Mouse (Mus musculus): ENCODE results near the gene Mfsd12.

Mfsd12 gene

DNA sequence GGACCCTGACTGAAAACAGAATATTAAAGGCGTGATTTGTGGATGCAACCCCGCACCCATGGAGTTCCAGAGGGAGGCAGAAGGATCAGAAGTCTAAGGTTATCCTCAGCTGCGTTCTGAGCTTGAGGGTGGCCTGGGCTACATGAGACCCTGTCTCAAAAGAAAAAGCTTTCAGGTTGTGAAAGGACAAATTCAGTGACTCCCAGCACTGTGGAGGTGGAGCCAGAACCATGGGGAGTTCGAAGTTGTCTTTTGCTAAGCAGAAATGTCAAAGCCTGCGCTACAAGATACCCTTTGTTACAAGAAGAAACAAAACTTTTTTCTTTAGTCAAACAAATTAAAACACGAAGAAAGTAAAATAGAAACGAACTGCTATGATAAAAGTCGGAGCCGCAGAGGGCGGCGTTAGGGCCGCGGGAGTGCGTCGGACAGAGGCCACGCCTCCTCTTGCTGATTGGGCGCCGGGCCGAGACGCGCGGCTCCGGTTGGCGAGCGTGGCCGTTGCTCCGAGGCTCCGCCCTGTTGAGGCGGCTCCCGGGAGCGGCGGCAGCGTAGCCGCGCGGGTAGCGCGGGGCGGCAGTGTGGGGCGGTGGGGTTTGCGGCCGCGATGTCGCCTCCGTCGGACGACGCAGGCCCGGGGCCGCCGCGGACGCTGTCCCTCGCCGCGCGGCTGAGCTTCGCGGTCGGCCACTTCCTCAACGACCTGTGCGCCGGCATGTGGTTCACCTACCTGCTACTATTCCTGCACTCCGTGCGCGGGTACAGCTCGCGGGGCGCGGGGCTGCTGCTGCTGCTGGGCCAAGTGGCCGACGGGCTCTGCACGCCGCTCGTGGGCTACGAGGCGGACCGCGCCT lies at the start of gene Mfsd12:
Gene Mfsd12, plus strand, starts transcription at position 501 of the 854 bp plus-strand sequence.
- DNase-seq (ENCODE audit: low read depth, low spot score), result peak; percentile 85

DNA sequence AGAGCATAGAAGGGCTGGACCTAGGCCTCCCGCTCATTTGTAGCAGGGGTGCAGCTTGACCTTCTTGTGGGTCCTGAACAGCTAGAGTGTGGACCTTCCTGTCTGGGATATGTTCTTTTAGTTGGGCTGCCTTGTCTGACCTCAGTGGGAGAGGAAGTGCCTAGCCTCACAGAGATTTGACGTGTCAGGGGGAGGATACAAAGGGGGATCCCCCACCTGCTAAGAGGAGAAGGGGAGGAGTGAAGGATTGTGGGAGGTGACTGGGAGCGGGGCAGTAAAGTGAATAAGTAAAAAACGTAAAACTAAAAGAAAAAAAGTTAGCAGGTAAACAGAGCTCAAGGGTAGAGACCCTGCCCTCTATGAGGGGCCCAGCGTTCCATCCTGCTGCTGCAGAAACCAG lies 47.7 kb upstream of the Mfsd12 start:
- no peak for DNase-seq (ENCODE audit: low read depth, low spot score)

DNA sequence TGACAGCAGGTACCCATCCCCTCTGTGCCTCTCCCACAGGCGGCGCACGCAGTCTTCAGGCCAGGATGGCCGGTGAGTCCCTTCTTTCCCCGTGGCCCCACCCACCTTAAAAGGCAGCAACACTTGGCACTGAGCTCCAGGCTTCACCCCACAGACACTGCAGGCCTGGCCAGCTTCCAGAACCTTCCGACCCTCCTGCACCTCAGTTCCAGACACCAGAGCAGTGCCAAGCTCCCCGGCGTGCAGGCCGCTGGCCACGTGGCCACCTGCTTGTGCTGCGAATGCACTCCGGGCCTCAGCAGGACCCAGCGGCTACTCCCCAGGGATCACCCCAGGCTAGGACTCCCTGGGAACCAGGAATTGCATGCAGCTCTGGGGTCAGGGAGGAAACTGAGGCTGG lies 43.7 kb upstream of the Mfsd12 start:
- DNase-seq (ENCODE audit: low read depth, low spot score), result no peak

DNA sequence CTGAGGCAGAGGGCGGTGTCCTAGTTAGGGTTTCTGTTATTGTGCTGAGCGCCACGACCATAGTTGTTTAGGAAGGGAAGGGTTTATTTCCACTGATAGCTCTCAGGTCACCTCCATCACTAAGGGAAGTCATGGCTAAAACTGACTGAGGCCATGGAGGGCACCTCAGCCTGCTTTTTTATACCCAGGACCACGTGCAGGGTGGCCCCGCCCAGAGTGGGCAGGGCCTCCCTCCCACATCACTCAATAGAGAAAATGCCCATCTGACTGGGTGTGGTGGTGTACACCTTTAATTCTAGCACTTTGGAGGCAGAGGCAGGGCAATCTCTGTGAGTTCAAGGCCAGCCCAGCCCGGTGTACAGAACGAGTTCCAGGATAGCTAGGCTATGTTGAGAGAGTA lies 43.1 kb upstream of the Mfsd12 start:
- peak; percentile 46 for DNase-seq (ENCODE audit: low read depth, low spot score)

DNA sequence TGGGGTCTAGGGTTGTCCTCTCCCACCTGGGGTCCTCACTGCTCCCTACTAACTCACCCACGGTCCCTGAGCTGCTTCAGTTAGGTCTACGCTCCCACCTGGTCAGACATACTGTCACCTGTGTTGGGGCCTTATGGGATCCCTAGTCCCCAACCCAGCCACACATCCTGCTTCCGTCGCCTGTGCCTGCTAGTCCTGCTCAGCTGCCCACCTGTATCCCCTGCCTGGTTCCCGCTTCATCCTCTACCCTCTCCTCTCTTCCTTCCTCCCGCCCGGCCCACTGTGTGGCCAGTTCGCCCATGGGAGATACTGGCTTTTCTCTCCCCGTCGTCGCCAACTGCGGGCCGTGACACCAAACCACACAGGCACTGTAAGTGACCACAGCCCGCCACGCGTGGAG lies 41.7 kb upstream of the Mfsd12 start:
- no peak for DNase-seq (ENCODE audit: low read depth, low spot score)

DNA sequence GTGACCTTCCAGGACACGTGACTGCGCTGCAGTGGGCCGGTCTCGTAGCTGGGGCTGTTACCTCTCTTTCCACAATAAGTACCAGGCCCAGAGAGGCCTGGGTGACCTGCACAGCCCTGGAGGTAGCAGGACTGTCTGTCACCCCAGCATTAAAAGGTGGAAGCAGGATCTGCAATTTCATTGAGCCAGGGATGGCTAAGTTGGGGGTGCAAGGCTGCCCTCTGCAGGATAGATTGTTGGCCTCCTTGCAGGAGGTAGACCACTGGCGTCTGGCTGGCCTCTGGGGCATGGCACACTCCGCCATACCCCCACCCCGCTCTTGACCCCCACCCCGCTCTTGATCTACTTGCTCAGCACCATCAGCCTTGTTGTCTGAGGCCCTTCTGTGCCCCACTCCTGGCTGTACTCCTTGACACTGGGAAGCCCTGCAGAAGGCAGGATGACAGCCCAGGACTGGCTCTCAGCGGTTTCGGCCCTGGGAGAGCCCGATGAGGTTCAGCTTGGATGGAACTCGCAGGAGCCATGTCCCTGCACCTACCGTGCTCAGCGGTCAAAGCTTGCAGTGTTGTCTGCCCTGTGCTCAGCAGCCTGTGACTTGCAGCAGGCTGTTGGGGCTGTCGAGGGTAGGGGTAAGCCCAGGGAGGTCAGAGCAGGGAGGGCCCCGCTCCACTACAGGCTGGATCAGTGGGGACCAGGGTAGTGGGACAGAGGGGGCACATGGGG lies 40.8 kb upstream of the Mfsd12 start:
- no peak for DNase-seq (ENCODE audit: low read depth, low spot score)

DNA sequence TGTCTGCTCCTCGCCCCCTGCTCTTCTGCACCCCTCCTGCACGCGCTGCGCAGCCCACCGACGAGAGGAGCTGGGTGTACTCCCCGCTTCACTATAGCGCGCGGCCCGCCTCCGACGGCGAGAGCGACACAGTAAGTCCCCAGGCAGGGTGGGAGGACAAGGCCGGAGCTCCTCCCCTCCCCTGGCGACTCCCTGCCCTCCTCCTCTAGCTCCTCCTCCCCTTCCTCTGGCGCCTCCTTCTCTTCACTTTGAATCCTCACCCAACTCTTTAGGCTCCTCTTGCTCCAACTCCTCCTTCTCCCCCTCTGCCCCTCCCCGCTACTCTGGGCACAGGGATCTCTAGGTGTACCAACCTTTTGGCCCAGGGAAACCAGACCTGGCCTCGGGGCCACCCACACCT lies 40.0 kb upstream of the Mfsd12 start:
- peak; percentile 94 for DNase-seq (ENCODE audit: low read depth, low spot score)

DNA sequence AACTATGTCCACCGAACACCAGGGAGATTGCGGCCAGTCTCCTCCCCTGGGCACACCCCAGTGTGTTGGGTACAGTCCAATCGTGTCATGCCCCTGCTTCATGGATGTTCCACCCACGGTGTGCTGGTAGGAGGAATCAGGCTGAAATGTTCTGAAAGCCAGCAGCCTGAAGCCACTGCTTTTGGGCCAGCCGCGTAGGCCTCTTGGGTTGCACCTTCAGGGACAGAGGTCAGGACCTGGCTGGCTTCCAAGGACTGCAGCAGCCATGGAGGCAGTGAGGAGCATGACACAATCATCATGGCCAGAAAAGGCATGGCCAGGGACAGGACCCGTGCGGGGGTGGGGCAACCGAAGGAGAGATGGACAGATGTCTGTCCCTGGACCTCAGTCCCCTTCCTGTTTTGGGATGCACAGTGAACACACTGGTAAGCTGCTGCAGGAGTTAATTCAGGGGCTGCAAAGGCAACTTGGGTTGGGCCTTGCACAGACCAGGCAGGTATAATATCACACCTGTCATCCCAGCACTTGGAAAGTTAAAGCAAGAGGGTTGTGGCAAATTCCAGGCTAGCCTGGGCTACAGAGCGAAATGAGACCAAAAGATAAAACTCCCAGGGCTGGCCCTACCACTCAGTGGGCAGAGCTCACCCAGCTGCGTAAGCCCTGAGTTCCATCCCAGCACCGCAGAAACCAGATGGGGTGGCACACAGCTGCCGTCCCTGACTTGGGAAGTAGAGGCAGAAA lies 38.5 kb upstream of the Mfsd12 start:
- no peak for DNase-seq (ENCODE audit: low read depth, low spot score)

DNA sequence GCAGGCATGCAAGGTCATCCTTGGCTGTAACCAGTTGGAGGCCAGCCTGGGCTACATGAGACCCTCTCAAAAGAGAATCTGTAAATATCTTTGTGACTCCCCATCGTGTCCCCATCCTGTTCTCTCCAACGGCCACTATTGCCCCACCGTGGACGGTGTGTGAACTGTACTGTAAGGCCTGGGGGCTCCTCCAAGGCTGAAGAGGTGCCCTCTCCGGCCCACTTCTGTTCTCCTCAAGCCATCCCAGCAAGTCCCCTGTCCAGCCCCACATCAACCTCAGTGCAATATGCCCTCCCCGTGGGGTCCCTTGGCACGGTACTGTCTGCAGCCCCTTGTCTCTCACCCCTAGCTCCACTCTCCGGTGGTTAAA lies 38.0 kb upstream of the Mfsd12 start:
- DNase-seq (ENCODE audit: low read depth, low spot score), result no peak

DNA sequence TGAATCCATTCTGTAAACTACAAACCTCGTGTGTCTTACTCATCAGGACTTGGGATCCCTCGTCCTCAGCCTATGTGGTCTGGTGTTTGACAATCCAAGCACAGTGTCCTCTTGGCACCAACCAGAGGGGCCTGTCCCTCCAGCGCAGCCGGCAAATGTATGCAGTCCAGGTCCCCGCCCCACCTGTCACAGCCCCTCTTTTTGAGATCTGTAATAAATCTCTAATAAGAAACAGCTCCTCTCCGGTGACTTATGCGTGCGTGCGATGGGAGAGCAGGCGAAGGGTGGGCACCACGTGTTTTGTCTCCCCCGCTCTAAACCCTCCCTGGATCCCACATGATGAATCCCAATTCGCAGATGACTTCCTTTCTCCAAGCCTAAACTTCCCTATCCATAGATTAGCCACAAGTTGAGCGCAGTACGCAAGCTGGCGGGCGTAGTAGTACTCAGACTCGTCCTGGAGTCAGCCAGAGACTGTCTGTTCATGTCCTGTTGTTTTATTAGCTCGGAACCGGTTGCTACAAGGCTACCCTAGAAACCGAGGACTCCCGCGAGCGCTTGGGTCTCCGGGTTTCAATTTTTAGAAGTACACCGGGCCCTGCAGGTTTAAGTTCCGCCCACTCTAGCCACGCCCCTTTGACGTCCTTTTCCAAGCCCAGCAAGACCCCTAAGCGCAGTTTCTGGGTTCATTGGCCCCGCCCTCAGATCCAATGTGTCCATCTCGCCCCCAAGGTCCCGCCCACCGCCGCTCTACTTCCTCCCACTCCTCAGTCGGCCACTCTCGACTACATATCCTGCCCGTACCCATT lies 37.3 kb upstream of the Mfsd12 start:
- DNase-seq (ENCODE audit: low read depth, low spot score), result peak; percentile 100

DNA sequence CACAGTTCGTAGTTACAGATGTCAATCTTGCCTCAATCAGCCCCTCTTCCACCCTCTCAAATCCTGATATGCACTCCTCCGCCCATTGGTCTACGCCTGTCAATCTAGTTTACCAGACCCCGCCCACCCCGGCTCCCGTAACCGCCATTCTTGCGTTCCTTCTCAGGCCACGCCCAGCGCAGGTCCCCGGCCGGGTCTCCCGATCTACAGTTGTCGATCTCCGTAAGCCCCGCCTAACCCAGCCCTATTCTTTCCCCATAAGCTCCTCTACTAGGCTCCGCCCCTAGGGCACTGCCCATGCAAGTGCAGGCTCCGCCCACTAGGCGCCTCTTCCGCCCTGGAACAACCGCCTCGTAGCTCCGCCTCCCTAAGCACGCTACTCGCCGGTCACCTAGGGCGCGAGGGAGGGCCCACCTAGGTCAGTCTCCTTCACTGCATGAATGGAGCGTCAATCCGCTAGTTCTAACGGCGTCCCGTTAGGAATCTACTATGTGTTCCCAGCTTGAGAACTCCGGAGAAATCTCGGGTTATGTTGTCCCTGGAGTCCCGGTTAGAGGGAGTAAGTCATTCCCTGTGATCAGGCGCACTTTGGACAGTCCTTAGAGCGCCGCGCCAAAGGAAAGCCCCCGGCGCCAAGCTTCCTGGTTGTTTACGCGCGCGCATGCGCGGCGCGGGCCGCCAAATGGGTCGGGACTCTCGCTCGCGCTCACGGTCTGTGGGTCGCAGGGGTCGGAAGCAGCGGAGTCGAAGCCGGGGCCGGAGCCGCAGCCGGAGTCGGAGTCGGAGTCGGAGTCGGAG lies 36.5 kb upstream of the Mfsd12 start, which contains the start of gene Cactin:
Gene Cactin, plus strand, starts transcription at position 554 of the 798 bp plus-strand sequence.
- DNase-seq (ENCODE audit: low read depth, low spot score), result peak; percentile 100

DNA sequence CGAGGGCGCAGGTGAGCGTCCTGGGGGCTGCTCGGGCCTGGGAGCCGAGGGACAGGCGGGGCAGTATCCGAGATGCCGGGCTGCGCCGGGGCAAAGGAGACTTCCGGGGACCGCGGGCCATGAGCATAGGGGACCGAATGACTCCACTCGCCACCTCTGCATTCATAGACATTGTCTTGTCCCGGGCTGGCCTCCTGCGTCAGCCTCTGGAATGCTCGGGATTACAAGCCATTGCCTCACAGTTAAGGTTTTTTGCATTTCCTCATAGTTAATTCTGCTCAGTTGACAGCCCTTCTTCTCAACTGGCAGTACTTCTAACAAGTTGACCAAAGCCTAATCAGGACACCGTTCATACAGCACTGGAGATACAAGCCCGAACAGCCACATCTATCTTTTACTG lies 35.9 kb upstream of the Mfsd12 start:
- no peak for DNase-seq (ENCODE audit: low read depth, low spot score)

DNA sequence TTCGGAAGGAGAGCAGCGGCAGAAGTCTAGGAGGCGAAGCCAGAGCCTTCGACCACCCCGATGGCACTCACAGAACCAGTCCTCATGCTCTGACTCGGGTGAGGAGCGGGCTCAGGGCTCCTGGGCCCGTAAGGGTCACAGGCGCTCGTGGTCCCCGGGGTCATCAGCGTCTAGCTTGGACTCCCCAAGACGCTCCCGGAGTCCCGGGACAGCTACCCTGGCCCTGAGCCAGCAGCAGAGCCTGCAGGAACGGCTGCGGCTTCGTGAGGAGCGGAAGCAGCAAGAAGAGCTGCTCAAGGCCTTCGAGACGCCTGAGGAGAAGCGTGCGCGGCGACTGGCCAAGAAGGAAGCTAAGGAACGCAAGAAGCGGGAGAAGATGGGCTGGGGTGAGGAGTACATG lies 34.8 kb upstream of the Mfsd12 start:
- no peak for DNase-seq (ENCODE audit: low read depth, low spot score)

DNA sequence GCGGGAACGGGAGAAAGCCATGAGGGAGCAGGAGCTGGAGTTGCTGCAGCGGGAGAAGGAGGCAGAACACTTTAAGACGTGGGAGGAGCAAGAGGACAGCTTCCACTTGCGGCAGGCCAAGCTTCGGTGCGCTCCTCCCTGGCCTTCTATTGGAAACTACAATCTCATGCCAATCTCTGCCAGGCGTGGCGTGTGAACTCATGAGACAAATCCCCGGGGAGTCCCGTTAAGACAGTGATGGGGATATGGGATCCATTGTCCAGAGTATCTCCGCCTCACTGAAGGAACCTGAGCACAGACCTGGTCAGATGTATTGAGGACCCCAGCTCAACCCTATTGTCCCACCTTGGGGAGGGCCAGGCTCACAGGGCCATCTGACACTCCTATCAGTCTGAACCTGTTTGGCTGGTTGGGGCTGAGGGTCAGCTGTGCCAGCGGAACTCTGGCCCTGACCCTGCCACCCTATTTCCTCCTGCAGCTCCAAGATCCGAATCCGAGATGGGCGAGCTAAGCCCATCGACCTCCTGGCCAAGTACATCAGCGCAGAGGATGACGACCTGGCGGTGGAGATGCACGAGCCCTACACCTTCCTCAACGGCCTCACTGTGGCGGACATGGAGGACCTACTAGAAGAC lies 34.0 kb upstream of the Mfsd12 start:
- no peak for DNase-seq (ENCODE audit: low read depth, low spot score)

DNA sequence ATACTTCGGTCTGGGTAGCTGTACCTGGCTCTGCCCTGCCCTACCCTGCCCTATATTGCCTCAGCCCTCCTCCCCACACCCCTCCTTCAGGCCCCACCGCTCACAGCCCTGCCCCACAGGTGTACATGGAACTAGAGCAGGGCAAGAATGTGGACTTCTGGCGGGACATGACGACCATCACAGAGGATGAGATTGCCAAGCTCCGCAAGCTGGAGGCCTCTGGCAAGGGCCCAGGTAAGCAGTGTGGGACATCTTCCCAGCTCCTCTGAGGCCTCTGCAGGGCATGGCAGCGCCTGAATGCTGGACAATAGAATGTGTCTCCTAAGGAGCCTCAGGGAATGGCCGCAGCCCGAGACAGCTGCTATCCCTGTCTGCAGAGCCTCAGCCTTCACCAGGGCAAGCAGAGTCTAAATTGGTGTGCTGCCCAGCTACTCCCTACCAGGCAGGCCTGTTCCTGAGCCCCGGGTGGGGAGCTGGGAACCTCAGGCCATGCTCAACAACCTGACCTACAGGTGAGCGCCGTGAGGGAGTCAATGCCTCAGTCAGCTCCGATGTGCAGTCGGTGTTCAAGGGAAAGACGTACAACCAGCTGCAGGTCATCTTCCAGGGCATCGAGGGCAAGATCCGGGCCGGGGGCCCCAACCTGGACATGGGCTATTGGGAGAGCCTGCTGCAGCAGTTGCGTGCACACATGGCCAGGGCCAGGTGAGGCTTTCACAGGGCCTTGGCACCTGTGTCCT lies 33.3 kb upstream of the Mfsd12 start:
- no peak for DNase-seq (ENCODE audit: low read depth, low spot score)

DNA sequence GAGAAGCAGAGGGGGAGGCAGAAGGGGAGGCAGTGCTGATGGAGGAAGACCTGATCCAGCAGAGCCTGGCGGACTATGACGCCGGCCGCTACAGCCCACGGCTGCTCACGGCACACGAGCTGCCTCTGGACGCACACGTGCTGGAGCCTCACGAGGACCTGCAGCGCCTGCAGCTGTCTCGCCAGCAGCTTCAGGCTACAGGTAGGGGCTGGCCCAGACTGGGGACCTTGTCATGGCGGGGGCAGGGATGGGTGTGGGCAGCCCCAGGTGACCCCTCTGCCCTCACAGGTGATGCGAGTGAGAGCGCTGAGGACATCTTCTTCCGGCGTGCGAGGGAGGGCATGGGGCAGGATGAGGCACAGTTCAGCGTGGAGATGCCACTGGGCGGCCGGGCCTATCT lies 32.1 kb upstream of the Mfsd12 start:
- DNase-seq (ENCODE audit: low read depth, low spot score), result no peak

DNA sequence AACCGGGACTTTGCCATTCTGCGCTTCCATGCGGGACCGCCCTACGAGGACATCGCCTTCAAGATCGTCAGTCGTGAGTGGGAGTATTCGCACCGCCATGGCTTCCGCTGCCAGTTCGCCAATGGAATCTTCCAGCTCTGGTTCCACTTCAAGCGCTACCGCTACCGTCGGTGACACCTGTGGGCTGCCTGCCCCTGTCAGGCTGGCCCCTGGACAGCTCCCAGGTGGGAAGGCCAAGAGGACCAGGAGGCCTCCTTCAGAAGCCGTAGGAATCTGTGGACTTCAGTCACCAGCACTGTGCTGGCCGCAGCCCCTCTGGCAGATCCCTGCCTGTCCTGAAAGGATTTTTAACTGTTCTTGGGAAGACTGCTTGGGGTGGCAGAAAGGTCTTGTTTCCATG lies 31.5 kb upstream of the Mfsd12 start:
- no peak for DNase-seq (ENCODE audit: low read depth, low spot score)

DNA sequence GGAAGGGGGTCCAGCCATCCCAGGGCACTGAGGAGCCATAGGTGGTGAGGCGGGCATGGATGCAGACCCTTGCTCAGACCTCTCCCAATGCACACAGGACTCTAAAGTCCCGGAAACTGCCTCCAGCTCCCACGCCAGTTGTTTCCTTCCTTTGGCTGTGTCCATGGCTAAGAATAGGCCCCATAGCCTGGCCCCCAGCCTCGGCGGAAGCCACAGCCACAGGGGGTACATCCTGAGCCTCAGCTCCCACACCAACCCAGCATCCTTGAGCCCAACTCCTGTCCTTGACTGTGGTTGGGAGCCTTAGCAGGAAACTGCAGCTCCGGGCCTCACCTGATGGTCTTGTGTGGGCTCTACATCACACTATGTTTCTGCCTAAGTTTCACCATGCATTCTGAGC lies 30.4 kb upstream of the Mfsd12 start:
- peak; percentile 49 for DNase-seq (ENCODE audit: low read depth, low spot score)

DNA sequence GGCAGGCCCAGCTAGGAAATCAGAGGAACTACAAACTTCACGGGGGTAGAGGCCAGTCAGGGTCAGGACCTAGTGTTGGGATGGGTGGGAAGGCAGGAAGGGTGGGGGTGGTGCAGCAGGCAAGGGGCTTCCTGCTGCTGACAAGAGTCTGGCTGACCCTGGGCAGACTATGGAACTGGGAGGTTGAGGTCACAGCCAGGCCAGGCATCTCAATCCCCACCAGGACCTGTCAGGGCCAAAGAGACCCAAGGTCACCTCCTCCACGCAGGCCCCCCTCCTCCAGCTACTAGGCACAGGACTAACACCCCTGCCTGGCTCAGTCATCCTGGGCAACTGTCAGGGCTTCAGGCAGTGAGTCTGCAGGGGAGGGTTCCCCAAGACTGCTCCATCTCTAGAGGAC lies 29.3 kb upstream of the Mfsd12 start:
- no peak for DNase-seq (ENCODE audit: low read depth, low spot score)

DNA sequence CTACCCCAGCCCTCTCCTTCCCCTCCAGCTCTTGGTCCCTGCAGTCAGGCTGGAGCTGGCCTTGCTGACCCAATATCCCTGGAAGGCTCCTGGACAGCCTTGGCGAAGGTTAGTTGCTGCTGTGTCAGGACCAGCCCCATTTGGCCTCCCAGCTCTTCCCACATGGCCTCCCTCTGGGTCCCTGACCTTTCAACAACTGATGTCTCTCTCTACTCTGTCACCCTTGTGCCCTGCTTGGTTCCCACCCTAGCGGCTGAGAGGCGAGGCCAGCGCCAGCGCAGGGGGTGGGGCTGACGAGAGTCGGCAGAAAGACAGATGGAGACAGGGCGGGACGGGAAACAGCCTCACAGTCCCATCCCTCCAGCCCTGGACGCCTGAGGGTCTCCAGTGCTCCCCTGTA lies 28.9 kb upstream of the Mfsd12 start, which contains the start of gene Tbxa2r:
Gene Tbxa2r, plus strand, starts transcription at position 346 of the 400 bp plus-strand sequence.
- DNase-seq (ENCODE audit: low read depth, low spot score), result no peak
